Mouse (Mus musculus) C2C12 (cell line): Measurements from ENCODE around the gene Gstm7. TPM values are rescaled to one million over a fixed set of nuclear protein-coding genes. Genes with fewer than 3 reads are reported as not detected.

ENCODE experiments used
- H3K27me3 ChIP-seq: one replicate; pipeline ENCODE4 v1.6.1; 2011; ENCODE audit not compliant: control insufficient read depth, insufficient read depth, insufficient read length
- H3K36me3 ChIP-seq: one replicate; pipeline ENCODE4 v1.6.1; 2011; ENCODE audit not compliant: control insufficient read depth, insufficient read depth
- H3K4me3 ChIP-seq: one replicate; pipeline ENCODE4 v1.5.1; 2011; ENCODE audit warnings: mild to moderate bottlenecking, control low read depth; ENCODE audit not compliant: poor library complexity, insufficient read depth, severe bottlenecking
- H3K79me2 ChIP-seq: one replicate; pipeline ENCODE4 v1.6.1; 2011; ENCODE audit not compliant: control insufficient read depth, insufficient read depth
- H3K79me3 ChIP-seq: one replicate; pipeline ENCODE4 v1.6.1; 2011; ENCODE audit warnings: low read depth, control low read depth
- H3ac ChIP-seq: one replicate; pipeline ENCODE3; 2011; ENCODE audit warnings: low read depth; ENCODE audit not compliant: control insufficient read depth, insufficient read length
- CEBPB ChIP-seq: IDR thresholded peaks from one replicate; pipeline ENCODE4 v1.6.1; 2011; ENCODE audit warnings: low read depth, mild to moderate bottlenecking, control low read depth, moderate library complexity
- CTCF ChIP-seq: IDR thresholded peaks from one replicate; pipeline ENCODE4 v1.5.1; 2011; ENCODE audit not compliant: control insufficient read depth, insufficient read depth, insufficient read length
- FOSL1 ChIP-seq: IDR thresholded peaks from one replicate; pipeline ENCODE4 v1.8.0; 2011; ENCODE audit warnings: mild to moderate bottlenecking, low read length; ENCODE audit not compliant: poor library complexity, insufficient read depth, severe bottlenecking
- MAX ChIP-seq: IDR thresholded peaks from one replicate; pipeline ENCODE4 v1.6.1; 2011; ENCODE audit warnings: mild to moderate bottlenecking, control low read depth
- MYOD1 ChIP-seq: IDR thresholded peaks from one replicate; pipeline ENCODE4 v1.6.1; 2011; ENCODE audit warnings: low read depth; ENCODE audit not compliant: control insufficient read depth, insufficient read length
- MYOG ChIP-seq: IDR thresholded peaks from one replicate; pipeline ENCODE4 v1.6.1; 2011; ENCODE audit not compliant: control insufficient read depth, insufficient read length; ENCODE audit errors: extremely low read depth
- USF1 ChIP-seq: IDR thresholded peaks from one replicate; pipeline ENCODE4 v1.6.1; 2011; ENCODE audit warnings: low read depth, mild to moderate bottlenecking, control low read depth, moderate library complexity
- polyA plus RNA-seq: library from polyadenylated mRNA; unstranded; fragments of >200 nt; fragmentation: generic; extraction: Trizol; gene quantifications from one replicate; pipeline ENCODE4 v1.2.1, GENCODE M21; 2012; ENCODE audit warnings: missing spikeins

Gstm7 gene
- polyA plus RNA-seq, 1 experiment: 0.21 TPM

DNA sequence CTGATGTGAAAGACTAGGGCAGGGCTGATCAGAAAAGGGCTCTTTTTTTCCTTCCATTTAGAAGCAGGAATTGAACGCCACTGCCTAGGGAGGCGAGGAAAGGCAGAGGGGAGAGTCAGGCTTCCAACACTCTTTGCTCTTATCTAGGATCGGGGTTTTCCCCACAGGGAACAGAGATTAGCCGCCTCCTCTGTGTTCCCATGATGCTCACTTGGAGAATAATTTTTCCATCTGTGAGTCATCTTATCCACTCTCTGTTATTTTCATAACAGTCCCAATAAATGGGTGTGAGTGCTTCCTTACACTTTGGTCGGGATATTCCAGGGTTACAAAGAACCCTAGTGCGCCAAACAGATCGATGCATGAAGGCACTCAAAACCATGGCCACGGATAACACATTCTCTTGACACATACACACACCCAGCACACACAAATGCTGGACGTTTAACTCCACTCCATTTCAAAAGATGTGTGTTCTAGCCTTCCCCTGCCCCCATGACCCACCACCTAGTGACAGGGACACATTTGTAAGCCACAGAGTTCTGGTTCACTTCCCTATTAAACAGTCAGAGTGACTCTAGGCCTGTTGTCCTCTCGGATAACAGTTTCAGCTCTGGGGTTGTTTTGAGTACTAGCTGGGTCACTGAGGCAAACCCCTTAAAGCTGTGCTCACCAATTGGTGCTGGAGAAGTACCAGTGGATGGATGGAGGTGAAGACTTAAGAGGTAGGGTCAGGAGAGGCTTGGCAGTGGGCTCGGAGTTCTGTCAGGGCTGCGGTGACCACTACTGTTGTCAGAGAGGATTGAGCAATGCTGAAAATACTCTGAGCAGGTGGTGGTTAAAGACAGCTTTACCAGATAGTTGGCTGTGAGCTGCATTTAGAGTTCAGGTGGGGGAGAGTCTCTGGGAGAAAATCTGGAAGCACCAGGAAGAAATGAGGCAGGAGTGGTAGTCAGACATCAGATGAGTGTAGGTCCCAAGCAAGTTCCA lies 53.6 kb downstream of the Gstm7 start:
- TF ChIP-seq USF1: no peak
- TF ChIP-seq MYOG: no peak
- TF ChIP-seq MYOD1: no peak
- TF ChIP-seq MAX: no peak
- TF ChIP-seq CTCF: no peak
- no peak for TF ChIP-seq CEBPB
- no peak for TF ChIP-seq FOSL1
- Histone ChIP-seq H3K36me3 (no peaks in the 10 kb centered on the region), H3K79me2 (no peaks in the 10 kb centered on the region), H3K4me3 (no peak overlapping the region), H3K27me3 (no peaks in the 10 kb centered on the region), H3K79me3 (no peaks in the 10 kb centered on the region), H3ac (no peak overlapping the region)

DNA sequence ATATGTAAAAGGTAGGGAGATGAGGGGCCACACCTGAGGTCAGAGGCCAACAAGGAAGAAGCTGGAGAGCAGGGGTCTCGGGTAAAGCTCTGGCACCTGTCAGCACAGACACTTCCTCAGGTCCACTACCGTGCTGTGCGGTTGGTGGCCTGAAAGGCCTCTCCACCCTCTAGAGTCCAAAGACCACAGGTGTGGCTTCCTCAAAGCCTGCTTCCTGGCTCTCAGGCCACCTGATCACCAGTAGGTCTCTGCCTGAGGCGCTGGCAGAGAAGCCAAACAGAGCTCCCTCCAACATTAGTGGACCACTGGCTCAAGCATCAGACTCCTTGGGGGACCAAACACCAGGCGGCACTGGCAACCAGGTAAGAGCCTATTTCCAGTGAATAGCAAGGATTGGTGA lies 54.6 kb downstream of the Gstm7 start, which contains the start of gene Eps8l3:
Gene Eps8l3, plus strand, starts transcription at position 225 of the 400 bp plus-strand sequence.
- Histone ChIP-seq H3K4me3 (no peak within 1 kb of the TSS), H3K79me2 (no peaks in the 10 kb centered on the region), H3K27me3 (no peaks in the 10 kb centered on the region), H3K36me3 (no peaks in the 10 kb centered on the region), H3K79me3 (no peaks in the 10 kb centered on the region), H3ac (no peak within 1 kb of the TSS)
- TF ChIP-seq USF1 (no peak), CTCF (no peak), FOSL1 (no peak), MYOG (no peak), MYOD1 (no peak), CEBPB (no peak), MAX (no peak)

Other genes starting within 250 kb of the Gstm7 start
- 72.1 TPM for gene Ahcyl1, start 235.3 kb downstream of the Gstm7 start, polyA plus RNA-seq
- gene Csf1, start 171.3 kb downstream of the Gstm7 start, polyA plus RNA-seq: 169 TPM
- gene Eps8l3, start 54.6 kb downstream of the Gstm7 start, polyA plus RNA-seq: not detected
- 20.7 TPM for gene Gstm5, start 36.0 kb downstream of the Gstm7 start, polyA plus RNA-seq
- not detected for gene Gstm6, start 11.9 kb upstream of the Gstm7 start, polyA plus RNA-seq
- gene Gstm3, start 37.5 kb upstream of the Gstm7 start, polyA plus RNA-seq: not detected
- gene Gstm2, start 54.6 kb upstream of the Gstm7 start, polyA plus RNA-seq: 7.7 TPM
- 89.8 TPM for gene Gstm1, start 86.2 kb upstream of the Gstm7 start, polyA plus RNA-seq
- 0.39 TPM for gene Gstm4, start 113.1 kb upstream of the Gstm7 start, polyA plus RNA-seq
- 58.3 TPM for gene Ampd2, start 154.8 kb upstream of the Gstm7 start, polyA plus RNA-seq
- gene Gnat2, start 161.0 kb upstream of the Gstm7 start, polyA plus RNA-seq: 1.1 TPM
- 28.8 TPM for gene Gnai3, start 214.3 kb upstream of the Gstm7 start, polyA plus RNA-seq
- gene Gpr61, start 223.1 kb upstream of the Gstm7 start, polyA plus RNA-seq: 0.01 TPM